Mouse (Mus musculus): ENCODE data around the gene Hist1h3e. TPM values are rescaled to one million over a fixed set of nuclear protein-coding genes. Genes with fewer than 3 reads are reported as not detected.

The Hist1h3e gene
- polyA plus RNA-seq, 2 experiments: 7.0 to 36.1 TPM

DNA sequence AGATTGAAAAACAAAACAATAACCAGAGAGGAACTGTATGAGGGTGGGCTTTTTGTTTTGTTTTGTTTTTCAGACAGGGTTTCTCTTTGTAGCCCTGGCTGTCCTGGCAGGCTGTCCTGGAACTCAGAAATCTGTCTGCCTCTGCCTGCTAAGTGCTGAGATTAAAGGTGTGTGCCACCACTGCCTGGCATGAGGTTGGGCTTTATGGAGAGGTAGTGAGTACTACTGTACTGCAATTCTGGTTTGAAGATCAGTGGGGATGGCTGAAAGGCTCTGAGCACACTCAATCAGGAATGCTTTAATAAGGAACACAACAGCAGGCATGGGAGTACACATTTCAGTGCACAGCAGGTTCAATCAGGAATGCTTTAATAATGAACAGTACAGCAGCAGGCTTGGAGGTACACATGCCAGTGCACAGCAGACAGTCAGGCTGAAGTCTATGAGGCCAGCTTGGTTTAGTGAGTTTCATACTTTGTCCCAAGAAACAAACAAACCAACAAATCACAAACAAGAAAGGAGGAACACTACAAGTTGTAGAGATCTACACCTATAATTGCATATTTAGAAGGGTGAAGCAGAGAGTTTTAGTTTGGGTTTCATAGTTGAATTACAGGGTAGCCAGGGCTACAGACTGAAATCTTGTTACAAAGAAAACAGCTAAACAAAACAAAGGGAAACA is 21.4 kb upstream of the Hist1h3e start:
- peaks cover 25% of the 10 kb centered on the region for H3K4me1 ChIP-seq (ENCODE audit: control insufficient read depth, insufficient read depth, low read length)
- H3K36me3 ChIP-seq (ENCODE audit: control insufficient read depth, insufficient read depth, low read length): no peaks in the 10 kb centered on the region
- H3K4me2 ChIP-seq (replicated peaks; ENCODE audit: low read depth, low read length, severe bottlenecking): no peak overlapping the region; the same call in 1 of the 2 replicates
- DNase-seq (ENCODE audit: low spot score) (no peak), ATAC-seq (ENCODE audit: low FRiP score, low read depth) (no peak)
- no peak overlapping the region for H3K9ac ChIP-seq (ENCODE audit: low read depth, low read length, severe bottlenecking)
- TF ChIP-seq POLR2A (IDR thresholded peaks at IDR 0.05; ENCODE audit: borderline replicate concordance, extremely low read depth, insufficient read depth, insufficient read length): no peak
- peak overlapping the region; percentile 94 for H3K27ac ChIP-seq (replicated peaks; ENCODE audit: low read depth, low read length)
- no peaks in the 10 kb centered on the region for H3K9me3 ChIP-seq (ENCODE audit: control insufficient read depth, low read length)
- H3K27me3 ChIP-seq (ENCODE audit: control insufficient read depth, insufficient read depth, low read length): no peaks in the 10 kb centered on the region
- 0 out of 2 replicates have a peak overlapping the region, but pooled peaks have one; percentile 49 for H3K4me3 ChIP-seq (replicated peaks; ENCODE audit: low read length)

DNA sequence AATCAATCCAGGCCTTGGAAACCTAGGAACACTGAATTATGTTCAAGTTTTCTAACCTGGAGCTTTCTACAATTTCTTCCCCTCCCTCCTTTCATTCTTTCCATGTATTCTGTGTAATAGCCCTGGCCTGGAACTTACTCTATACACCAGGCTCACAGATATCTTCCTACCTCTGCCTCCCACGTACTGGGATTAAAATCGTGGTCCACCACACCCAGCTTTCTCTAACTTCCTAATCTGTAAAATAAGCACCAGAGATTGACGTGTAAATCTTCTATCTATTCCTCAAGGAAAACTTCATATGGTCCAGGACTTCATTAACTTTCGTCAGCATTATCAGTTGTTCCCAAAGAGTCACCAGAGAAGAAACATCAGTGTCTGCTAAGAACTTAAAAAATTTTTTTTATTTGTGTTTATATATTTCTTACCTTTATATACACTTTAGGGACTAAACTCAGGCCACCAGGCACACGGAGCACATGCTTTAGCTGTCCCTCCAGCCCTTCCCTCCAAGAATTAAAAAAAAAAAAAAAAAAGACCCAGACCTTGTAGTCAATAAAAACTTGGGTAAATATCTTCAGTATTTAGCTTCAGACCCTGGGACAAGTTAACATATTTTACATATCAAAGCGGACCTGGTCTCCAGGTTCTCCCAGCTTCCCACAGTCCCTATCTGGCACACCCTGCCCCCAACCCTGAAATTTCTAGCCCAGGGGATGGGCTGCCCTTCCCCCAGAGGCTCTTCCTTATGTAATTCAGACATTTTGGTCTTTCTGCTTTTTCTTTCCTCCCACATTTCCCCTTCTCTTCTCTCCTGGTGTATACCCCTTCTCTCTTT is 20.3 kb upstream of the Hist1h3e start:
- no peaks in the 10 kb centered on the region for H3K27me3 ChIP-seq (ENCODE audit: control insufficient read depth, insufficient read depth, low read length)
- no peak for DNase-seq (ENCODE audit: low spot score)
- ATAC-seq (ENCODE audit: low FRiP score, low read depth): no peak
- peak overlapping the region; percentile 49 for H3K4me3 ChIP-seq (replicated peaks; ENCODE audit: low read length)
- TF ChIP-seq POLR2A (IDR thresholded peaks at IDR 0.05; ENCODE audit: borderline replicate concordance, extremely low read depth, insufficient read depth, insufficient read length): no peak
- peak overlapping the region; percentile 70 for H3K4me2 ChIP-seq (replicated peaks; ENCODE audit: low read depth, low read length, severe bottlenecking)
- H3K9ac ChIP-seq (ENCODE audit: low read depth, low read length, severe bottlenecking): peak overlapping the region; percentile 66
- peaks cover 25% of the 10 kb centered on the region for H3K4me1 ChIP-seq (ENCODE audit: control insufficient read depth, insufficient read depth, low read length)
- 9% methylated on average over 6 of the region's 6 CpGs for WGBS
- peak overlapping the region; percentile 94 for H3K27ac ChIP-seq (replicated peaks; ENCODE audit: low read depth, low read length)
- no peaks in the 10 kb centered on the region for H3K9me3 ChIP-seq (ENCODE audit: control insufficient read depth, low read length)
- H3K36me3 ChIP-seq (ENCODE audit: control insufficient read depth, insufficient read depth, low read length): no peaks in the 10 kb centered on the region

DNA sequence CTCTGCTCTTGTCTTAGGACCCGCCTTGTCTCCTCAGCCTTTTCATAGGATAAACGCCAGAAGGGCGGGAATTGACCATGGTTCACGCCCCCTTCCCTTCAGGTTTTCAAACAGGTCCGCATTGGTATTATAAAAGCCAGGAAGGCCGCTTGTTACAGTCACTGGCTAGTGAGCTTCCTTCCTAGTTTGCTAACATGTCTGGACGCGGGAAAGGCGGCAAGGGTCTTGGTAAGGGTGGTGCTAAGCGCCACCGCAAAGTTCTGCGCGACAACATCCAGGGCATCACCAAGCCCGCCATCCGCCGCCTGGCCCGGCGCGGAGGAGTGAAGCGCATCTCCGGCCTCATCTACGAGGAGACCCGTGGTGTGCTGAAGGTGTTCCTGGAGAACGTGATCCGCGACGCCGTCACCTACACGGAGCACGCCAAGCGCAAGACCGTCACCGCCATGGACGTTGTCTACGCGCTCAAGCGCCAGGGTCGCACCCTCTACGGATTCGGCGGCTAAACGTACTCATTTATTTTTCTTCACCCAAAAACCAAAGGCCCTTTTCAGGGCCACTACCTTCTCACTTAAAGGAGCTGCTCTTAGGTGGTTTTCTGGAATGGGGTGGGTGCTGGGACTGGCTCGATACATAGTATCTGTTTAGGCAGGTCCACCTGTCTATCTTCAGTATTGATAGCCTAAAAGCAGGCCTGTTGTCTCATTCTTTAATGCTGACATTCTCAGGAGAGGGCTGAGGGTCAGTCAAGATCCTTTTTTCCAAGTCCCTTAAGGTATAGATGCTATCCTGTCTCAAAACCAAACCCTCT is 19.4 kb upstream of the Hist1h3e start, which contains the start of gene Hist1h4d:
Hist1h4d (plus strand) TSS at position 191 of the 811 bp plus-strand sequence.
- TF ChIP-seq POLR2A (IDR thresholded peaks at IDR 0.05; ENCODE audit: borderline replicate concordance, extremely low read depth, insufficient read depth, insufficient read length): peak; percentile 99; the same call in 1 of the 2 replicates
- no peaks in the 10 kb centered on the region for H3K27me3 ChIP-seq (ENCODE audit: control insufficient read depth, insufficient read depth, low read length)
- H3K9ac ChIP-seq (ENCODE audit: low read depth, low read length, severe bottlenecking): peak within 1 kb of the TSS; percentile 66
- ATAC-seq (ENCODE audit: low FRiP score, low read depth) (peak; percentile 89), DNase-seq (ENCODE audit: low spot score) (peak; percentile 99)
- WGBS: under 1% methylated on average over 42 of the region's 43 CpGs
- H3K4me2 ChIP-seq (replicated peaks; ENCODE audit: low read depth, low read length, severe bottlenecking): peak within 1 kb of the TSS; percentile 70
- H3K4me3 ChIP-seq (replicated peaks; ENCODE audit: low read length): peak within 1 kb of the TSS; percentile 49
- peaks cover 25% of the 10 kb centered on the region for H3K4me1 ChIP-seq (ENCODE audit: control insufficient read depth, insufficient read depth, low read length)
- no peaks in the 10 kb centered on the region for H3K9me3 ChIP-seq (ENCODE audit: control insufficient read depth, low read length)
- no peaks in the 10 kb centered on the region for H3K36me3 ChIP-seq (ENCODE audit: control insufficient read depth, insufficient read depth, low read length)
- H3K27ac ChIP-seq (replicated peaks; ENCODE audit: low read depth, low read length): peak within 1 kb of the TSS; percentile 71

DNA sequence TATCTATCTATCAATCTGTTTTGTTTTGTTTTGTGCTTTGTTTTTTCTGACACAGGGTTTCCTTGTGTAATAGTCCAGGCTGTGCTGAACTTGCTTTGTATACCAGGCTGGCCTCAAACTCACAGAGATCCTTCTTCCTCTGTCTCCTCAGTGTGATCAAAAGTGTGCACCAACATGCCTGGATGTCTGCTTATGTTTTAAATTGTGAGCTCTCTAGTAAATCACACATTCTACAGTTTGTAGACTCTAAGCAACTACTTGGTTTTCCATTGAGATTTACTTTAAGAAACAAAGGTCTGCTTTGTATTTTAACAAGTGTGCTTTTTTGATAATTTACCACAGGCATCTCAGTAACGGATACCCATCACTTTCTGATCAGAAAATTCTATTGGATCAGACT is 15.7 kb upstream of the Hist1h3e start:
- ATAC-seq (ENCODE audit: low FRiP score, low read depth): no peak
- no peak for DNase-seq (ENCODE audit: low spot score)
- H3K4me1 ChIP-seq (ENCODE audit: control insufficient read depth, insufficient read depth, low read length): peaks cover 22% of the 10 kb centered on the region
- no peak for TF ChIP-seq POLR2A (IDR thresholded peaks at IDR 0.05; ENCODE audit: borderline replicate concordance, extremely low read depth, insufficient read depth, insufficient read length)
- no peaks in the 10 kb centered on the region for H3K36me3 ChIP-seq (ENCODE audit: control insufficient read depth, insufficient read depth, low read length)
- no peak overlapping the region for H3K27ac ChIP-seq (replicated peaks; ENCODE audit: low read depth, low read length)
- H3K9ac ChIP-seq (ENCODE audit: low read depth, low read length, severe bottlenecking): no peak overlapping the region
- no peak overlapping the region; the same call in 1 of the 2 replicates for H3K4me3 ChIP-seq (replicated peaks; ENCODE audit: low read length)
- H3K4me2 ChIP-seq (replicated peaks; ENCODE audit: low read depth, low read length, severe bottlenecking): no peak overlapping the region
- WGBS: 87% methylated on average over 1 of the region's 1 CpGs
- H3K27me3 ChIP-seq (ENCODE audit: control insufficient read depth, insufficient read depth, low read length): no peaks in the 10 kb centered on the region
- no peaks in the 10 kb centered on the region for H3K9me3 ChIP-seq (ENCODE audit: control insufficient read depth, low read length)
